Mouse (Mus musculus) bone marrow, adult 2 months (tissue): ENCODE data around the gene Zmym4. TPM values are rescaled to one million over a fixed set of nuclear protein-coding genes. Genes with fewer than 3 reads are reported as not detected.

Experiments used
- H3K27ac ChIP-seq: fragments of 200-500 bp; 2 replicates; pipeline ENCODE4 v1.5.1; 2012; ENCODE audit warnings: low read depth, mild to moderate bottlenecking, control low read depth, inconsistent platforms, low read length; ENCODE audit not compliant: control insufficient read depth, poor library complexity, insufficient read depth
- H3K4me1 ChIP-seq: fragments of 200-500 bp; 2 replicates; pipeline ENCODE4 v1.6.1; 2011; ENCODE audit warnings: low read length; ENCODE audit not compliant: control insufficient read depth, insufficient read depth
- H3K4me3 ChIP-seq: fragments of 200-500 bp; replicated peaks from 2 replicates; pipeline ENCODE3; 2011; ENCODE audit warnings: mild to moderate bottlenecking, low read depth, low read length, control low read depth; ENCODE audit not compliant: control insufficient read depth
- CTCF ChIP-seq: fragments of 200-500 bp; IDR thresholded peaks from 2 replicates; pipeline ENCODE4 v1.5.1; 2011; ENCODE audit warnings: low read length, control low read depth; ENCODE audit not compliant: control insufficient read depth, insufficient read depth
- POLR2A ChIP-seq: fragments of 200-500 bp; IDR thresholded peaks from 2 replicates; pipeline ENCODE4 v1.6.1; 2011; ENCODE audit warnings: low read depth, mild to moderate bottlenecking, control low read depth, low read length, borderline replicate concordance; ENCODE audit not compliant: control insufficient read depth
- WGBS: fragments of 180-500 bp; shearing (Covaris S2); methylation state at CpG from one replicate; pipeline ENCODE4 v1.1.7; 2018; 5-methylcytosine and 5-hydroxymethylcytosine counted together
- polyA plus RNA-seq: library from polyadenylated mRNA; stranded (reverse); fragments of >200 nt; gene quantifications from 2 replicates; pipeline ENCODE4 v1.2.4, GENCODE M21; 2011; ENCODE audit warnings: low replicate concordance; ENCODE audit not compliant: missing spikeins, insufficient read depth, insufficient read length

Gene Zmym4
- polyA plus RNA-seq, 1 experiment, result 10.6 TPM

DNA sequence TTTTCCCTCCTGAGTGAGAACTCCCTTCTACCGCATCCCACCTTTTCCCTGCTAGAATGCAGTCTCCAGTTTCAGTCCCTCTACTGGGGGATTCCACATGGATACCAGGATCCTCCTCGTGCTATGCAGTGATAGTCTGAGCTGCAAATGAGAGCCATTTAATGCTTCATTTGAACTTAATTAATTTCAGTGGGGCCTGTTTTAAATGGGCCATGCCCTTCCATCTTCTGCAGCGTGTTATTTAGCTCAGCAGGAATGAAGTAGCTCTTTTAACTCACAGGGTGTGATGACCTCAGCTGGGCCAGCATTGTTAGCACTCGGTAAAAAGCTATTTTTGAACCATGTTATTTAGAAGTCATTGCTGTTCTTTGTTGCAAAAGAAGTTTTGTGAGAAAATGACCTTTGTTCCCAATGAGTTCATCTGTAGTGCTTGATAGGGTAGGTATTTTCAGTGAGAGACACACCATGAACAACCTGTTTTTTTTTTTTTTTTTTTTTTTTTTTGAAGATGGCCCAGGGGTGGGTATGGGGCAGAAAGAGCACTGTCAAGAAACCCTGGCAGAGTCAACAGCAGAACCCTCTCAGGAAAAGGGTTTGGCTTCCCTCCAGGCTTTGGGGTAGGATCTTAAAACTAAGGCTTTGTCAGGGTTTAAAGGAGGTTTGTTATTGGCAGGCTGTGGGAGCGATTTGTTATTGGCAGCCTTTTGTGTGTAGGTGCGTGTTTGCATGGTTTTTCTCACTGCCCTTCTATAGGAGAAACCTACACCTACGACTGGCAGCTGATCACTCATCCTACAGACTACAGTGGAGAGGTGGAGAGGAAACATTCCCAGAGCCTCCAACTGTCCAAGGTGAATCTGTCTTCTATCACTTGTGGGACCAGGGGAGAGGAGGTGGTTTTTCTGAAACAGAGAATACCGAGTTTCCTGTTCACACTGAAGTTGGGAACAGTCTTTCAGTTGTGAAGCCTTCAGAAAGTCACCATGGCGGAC is 144.7 kb downstream of the Zmym4 start:
- Histone ChIP-seq H3K4me3 (no peak overlapping the region), H3K27ac (no peak overlapping the region), H3K4me1 (no peaks in the 10 kb centered on the region; the same call in 1 of the 2 replicates)
- WGBS, result 85% methylated on average over 9 of the region's 9 CpGs
- TF ChIP-seq CTCF (no peak), POLR2A (no peak)

DNA sequence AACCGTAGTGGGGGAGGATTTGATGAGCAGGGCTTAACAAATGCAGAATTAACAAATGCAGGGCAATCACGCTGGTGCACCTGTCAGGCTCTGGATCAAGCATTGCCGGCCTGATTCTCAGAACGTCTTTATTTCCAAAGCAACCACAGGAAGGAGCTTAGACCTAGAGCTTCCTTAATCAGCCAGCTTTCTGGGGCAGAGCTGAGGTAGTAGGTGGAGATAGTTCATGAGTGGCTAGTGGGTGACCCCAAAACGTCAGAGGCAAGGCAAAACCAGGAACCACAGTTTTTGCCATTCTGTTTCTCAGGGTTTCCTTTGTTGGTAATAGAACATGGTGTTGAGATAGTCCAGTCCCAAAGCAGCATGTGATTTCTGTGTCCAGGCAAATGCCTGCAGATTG is 153.1 kb downstream of the Zmym4 start:
- no peak overlapping the region for H3K27ac ChIP-seq
- H3K4me3 ChIP-seq, result no peak overlapping the region
- TF ChIP-seq POLR2A, result no peak
- no peak for TF ChIP-seq CTCF
- WGBS, result 9% methylated on average over 5 of the region's 5 CpGs
- no peaks in the 10 kb centered on the region; the same call in 1 of the 2 replicates for H3K4me1 ChIP-seq

DNA sequence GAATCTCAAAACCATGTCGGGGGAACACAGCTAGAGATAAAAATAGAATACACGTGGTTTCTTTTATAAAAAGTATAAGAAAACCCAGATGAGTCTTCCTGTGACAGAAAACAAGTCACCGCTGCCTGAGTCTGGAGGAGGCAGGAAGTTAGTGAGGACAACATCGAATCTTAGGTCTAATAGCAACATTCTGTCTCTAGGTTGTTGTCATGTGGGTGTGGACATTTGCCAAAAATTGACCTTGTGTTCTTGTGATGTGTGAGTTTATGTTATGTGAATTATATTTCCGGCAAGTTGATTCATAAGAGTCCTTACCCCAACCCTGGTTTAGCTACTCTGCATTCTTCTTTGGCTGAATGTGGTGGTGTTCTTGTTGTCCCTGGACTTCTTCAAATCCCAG is 154.7 kb downstream of the Zmym4 start:
- Histone ChIP-seq H3K4me3 (no peak overlapping the region), H3K27ac (no peak overlapping the region), H3K4me1 (no peaks in the 10 kb centered on the region)
- WGBS, result 31% methylated on average over 5 of the region's 5 CpGs
- TF ChIP-seq POLR2A (no peak), CTCF (no peak)

Other genes starting within 250 kb of the Zmym4 start
- gene Tfap2e, start 231.9 kb downstream of the Zmym4 start, polyA plus RNA-seq, result not detected in 2 replicates
- 6.2 and 10.2 TPM in 2 replicates for gene Ncdn, start 214.7 kb downstream of the Zmym4 start, polyA plus RNA-seq
- gene AU040320, start 214.6 kb downstream of the Zmym4 start, polyA plus RNA-seq, result 7.5 and 13.9 TPM in 2 replicates
- 379 and 425 TPM in 2 replicates for gene Sfpq, start 53.2 kb upstream of the Zmym4 start, polyA plus RNA-seq
- 10.7 and 20.6 TPM in 2 replicates for gene Zmym1, start 93.0 kb upstream of the Zmym4 start, polyA plus RNA-seq
- 2.8 and 3.0 TPM in 2 replicates for gene Zmym6, start 109.2 kb upstream of the Zmym4 start, polyA plus RNA-seq
- gene Tmem35b, start 155.6 kb upstream of the Zmym4 start, polyA plus RNA-seq, result 2.9 and 8.6 TPM in 2 replicates
- gene Dlgap3, start 201.1 kb upstream of the Zmym4 start, polyA plus RNA-seq, result 1.0 TPM in 1 of 2 replicates, not detected in the other